Mouse (Mus musculus): ENCODE data around the gene Mok. TPM values are rescaled to one million over a fixed set of nuclear protein-coding genes. Genes with fewer than 3 reads are reported as not detected.

The Mok gene
- polyA plus RNA-seq, 1 experiment from 2014 or later: 14.2 TPM

- Histone ChIP-seq H3K9me3 (ENCODE audit: control insufficient read depth, low read length) (no peaks in the 10 kb centered on the region), H3K9ac (replicated peaks; ENCODE audit: low read depth, low read length) (no peak overlapping the region), H3K36me3 (ENCODE audit: control insufficient read depth, insufficient read depth, low read length) (no peaks in the 10 kb centered on the region), H3K27me3 (ENCODE audit: control insufficient read depth, insufficient read depth, low read length) (no peaks in the 10 kb centered on the region), H3K27ac (ENCODE audit: low read depth, low read length) (no peak overlapping the region), H3K4me2 (ENCODE audit: low read depth, low read length) (no peak overlapping the region), H3K4me1 (ENCODE audit: control insufficient read depth, insufficient read depth, low read length) (peaks cover 6% of the 10 kb centered on the region; the same call in 1 of the 2 replicates), H3K4me3 (ENCODE audit: low read depth, low read length) (no peak overlapping the region)
- 97% methylated on average over 6 of the region's 6 CpGs for WGBS
- no peak for ATAC-seq (ENCODE audit: low read depth)
Observed at GRCm38 (mm10) chr12:110771961-110772360, 68.8 kb downstream of the Mok start.

DNA sequence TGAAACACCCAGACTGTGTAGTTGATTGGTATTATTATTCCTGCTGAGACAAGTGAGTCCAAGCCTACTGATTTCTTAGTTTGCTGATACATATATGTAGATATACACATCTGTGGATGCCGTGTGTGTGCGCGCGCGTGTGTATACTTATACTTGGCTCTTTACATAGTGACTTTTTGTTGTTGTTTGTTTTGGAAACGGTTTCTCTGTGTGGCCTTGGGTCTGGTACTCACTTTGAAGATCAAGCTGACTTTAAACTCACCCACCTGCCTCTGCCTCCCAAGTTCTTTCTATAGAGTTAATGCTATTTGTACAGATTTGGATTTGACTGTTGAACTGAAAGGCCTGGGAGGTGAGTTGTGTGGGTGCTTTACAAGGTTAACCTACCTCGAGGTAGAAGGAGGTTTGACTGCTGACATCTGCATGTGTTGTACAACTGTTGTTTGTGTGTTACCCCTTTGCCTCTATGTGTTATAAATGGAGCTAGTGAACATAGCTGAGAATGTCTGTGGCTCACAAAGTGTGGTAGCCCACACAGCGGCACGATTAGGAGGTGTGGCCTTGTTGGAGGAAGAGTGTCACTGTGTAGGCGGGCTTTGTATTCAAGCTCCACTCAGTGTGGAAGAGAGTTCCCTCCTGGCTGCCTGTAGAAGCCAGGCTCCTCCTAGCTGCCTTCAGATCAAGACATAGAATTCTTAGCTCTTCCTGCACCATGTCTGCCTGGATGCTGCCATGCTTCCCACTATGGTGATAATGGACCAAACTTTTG is 70.1 kb downstream of the Mok start:
- H3K27ac ChIP-seq (ENCODE audit: low read depth, low read length): no peak overlapping the region
- H3K4me1 ChIP-seq (ENCODE audit: control insufficient read depth, insufficient read depth, low read length): peaks cover 6% of the 10 kb centered on the region; the same call in 1 of the 2 replicates
- H3K4me3 ChIP-seq (ENCODE audit: low read depth, low read length): no peak overlapping the region
- WGBS: 95% methylated on average over 10 of the region's 10 CpGs
- ATAC-seq (ENCODE audit: low read depth): no peak
- H3K4me2 ChIP-seq (ENCODE audit: low read depth, low read length): no peak overlapping the region
- no peaks in the 10 kb centered on the region for H3K36me3 ChIP-seq (ENCODE audit: control insufficient read depth, insufficient read depth, low read length)
- H3K27me3 ChIP-seq (ENCODE audit: control insufficient read depth, insufficient read depth, low read length): no peaks in the 10 kb centered on the region
- H3K9me3 ChIP-seq (ENCODE audit: control insufficient read depth, low read length): no peaks in the 10 kb centered on the region
- no peak overlapping the region for H3K9ac ChIP-seq (replicated peaks; ENCODE audit: low read depth, low read length)

DNA sequence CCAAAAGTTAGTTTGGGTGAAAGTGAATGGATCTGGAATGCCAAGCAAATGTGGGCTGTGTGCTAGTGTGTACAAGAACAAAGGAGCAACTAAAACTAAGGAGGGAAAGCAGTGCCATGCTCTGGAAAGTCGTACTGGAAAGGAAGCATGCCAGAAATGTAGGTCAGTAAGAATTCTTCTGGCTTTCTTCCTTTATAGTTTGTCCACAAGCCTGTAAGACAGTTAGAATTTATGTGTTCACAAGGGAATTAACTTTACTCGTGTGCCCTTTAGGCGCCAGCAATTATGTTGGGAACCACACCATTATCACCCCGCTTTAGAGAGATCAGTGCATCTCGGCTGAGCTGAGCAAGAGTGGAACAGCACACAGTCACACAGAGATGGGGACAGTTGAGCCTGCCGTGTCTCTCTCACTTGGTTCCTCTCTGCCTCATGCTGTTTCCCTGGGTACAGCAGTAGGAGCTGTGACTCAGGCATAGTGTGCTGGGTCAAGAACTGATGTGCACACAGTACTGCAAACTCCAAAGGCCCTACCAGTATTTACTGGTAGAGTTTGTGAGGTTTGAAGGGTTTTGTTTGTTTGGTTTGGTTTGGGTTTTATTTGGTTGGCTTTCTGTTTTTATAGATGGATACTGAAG is 71.0 kb downstream of the Mok start:
- H3K4me2 ChIP-seq (ENCODE audit: low read depth, low read length): no peak overlapping the region
- H3K9ac ChIP-seq (replicated peaks; ENCODE audit: low read depth, low read length): no peak overlapping the region
- no peaks in the 10 kb centered on the region for H3K36me3 ChIP-seq (ENCODE audit: control insufficient read depth, insufficient read depth, low read length)
- 40% methylated on average over 6 of the region's 6 CpGs for WGBS
- ATAC-seq (ENCODE audit: low read depth): no peak
- no peak overlapping the region for H3K4me3 ChIP-seq (ENCODE audit: low read depth, low read length)
- no peak overlapping the region for H3K27ac ChIP-seq (ENCODE audit: low read depth, low read length)
- H3K4me1 ChIP-seq (ENCODE audit: control insufficient read depth, insufficient read depth, low read length): 0 out of 2 replicates have a peak, but pooled peaks cover 3% of the 10 kb centered on the region
- no peaks in the 10 kb centered on the region for H3K9me3 ChIP-seq (ENCODE audit: control insufficient read depth, low read length)
- H3K27me3 ChIP-seq (ENCODE audit: control insufficient read depth, insufficient read depth, low read length): no peaks in the 10 kb centered on the region

DNA sequence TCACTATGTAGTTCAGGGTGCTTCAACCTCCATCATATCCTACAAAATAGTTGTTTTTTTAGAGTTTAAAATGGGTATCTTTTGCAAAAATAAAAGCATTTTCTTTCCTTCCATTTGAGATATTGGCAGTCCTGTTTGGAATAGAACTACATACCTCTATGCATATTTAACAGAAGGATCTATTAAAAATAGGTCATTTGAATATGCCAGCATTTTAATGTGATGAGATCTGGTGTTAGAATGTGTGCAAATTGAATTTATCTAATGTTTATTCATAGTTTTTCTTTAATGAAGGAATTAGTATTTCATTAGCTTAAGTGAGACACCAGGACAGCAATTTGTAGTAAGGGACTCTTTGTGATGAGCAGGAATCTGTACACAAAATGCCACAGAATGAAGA is 72.2 kb downstream of the Mok start:
- Histone ChIP-seq H3K9ac (replicated peaks; ENCODE audit: low read depth, low read length) (no peak overlapping the region), H3K4me3 (ENCODE audit: low read depth, low read length) (no peak overlapping the region), H3K9me3 (ENCODE audit: control insufficient read depth, low read length) (no peaks in the 10 kb centered on the region), H3K27ac (ENCODE audit: low read depth, low read length) (no peak overlapping the region), H3K36me3 (ENCODE audit: control insufficient read depth, insufficient read depth, low read length) (no peaks in the 10 kb centered on the region), H3K4me2 (ENCODE audit: low read depth, low read length) (no peak overlapping the region), H3K4me1 (ENCODE audit: control insufficient read depth, insufficient read depth, low read length) (0 out of 2 replicates have a peak, but pooled peaks cover 3% of the 10 kb centered on the region), H3K27me3 (ENCODE audit: control insufficient read depth, insufficient read depth, low read length) (no peaks in the 10 kb centered on the region)
- no peak for ATAC-seq (ENCODE audit: low read depth)

DNA sequence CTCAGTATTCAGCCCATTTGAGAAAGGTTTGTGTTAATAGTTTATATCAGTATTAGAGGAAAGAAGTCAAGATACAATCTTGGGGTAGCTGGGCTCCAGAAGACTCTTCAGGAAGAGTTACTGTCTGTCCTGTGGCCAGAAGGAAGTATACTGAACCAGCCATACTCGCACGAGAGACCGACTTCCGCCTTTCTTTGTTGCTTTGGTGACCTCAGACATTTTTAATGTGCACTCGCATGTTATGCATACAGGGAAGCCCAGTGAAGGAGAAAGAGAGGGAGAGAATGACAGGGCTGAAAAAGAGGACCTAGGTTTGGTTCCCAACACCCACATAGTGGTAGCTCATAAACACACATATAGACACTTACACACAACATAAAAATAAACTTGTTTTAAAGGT is 76.2 kb downstream of the Mok start:
- Histone ChIP-seq H3K27ac (ENCODE audit: low read depth, low read length) (no peak overlapping the region), H3K9me3 (ENCODE audit: control insufficient read depth, low read length) (no peaks in the 10 kb centered on the region), H3K27me3 (ENCODE audit: control insufficient read depth, insufficient read depth, low read length) (no peaks in the 10 kb centered on the region), H3K4me2 (ENCODE audit: low read depth, low read length) (no peak overlapping the region), H3K9ac (replicated peaks; ENCODE audit: low read depth, low read length) (no peak overlapping the region), H3K36me3 (ENCODE audit: control insufficient read depth, insufficient read depth, low read length) (no peaks in the 10 kb centered on the region), H3K4me3 (ENCODE audit: low read depth, low read length) (no peak overlapping the region), H3K4me1 (ENCODE audit: control insufficient read depth, insufficient read depth, low read length) (0 out of 2 replicates have a peak, but pooled peaks cover 3% of the 10 kb centered on the region)
- 85% methylated on average over 5 of the region's 5 CpGs for WGBS
- no peak for ATAC-seq (ENCODE audit: low read depth)

DNA sequence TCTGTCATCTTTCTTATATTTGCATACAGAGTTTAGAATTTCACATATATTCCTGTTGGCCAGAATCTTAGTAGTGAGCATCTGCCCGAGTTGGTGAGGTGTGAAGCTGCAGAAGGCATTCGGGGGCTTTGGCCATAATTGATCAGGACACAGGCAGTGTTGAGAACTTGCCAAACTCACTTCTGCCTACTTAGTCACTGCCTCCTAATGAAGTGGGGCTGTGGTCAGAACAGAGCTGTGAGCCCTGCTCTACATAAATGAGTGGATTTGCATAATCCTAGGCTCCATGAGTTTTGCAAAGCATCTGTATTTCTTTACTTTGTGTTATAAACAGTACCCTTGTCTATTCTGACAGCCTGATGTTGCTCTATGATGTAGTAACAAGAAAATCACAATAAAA is 78.4 kb downstream of the Mok start:
- no peaks in the 10 kb centered on the region for H3K27me3 ChIP-seq (ENCODE audit: control insufficient read depth, insufficient read depth, low read length)
- 82% methylated on average over 2 of the region's 2 CpGs for WGBS
- ATAC-seq (ENCODE audit: low read depth): no peak

GRCm38 (mm10) chr12:110758932-110759331 is 81.8 kb downstream of the Mok start:
- Histone ChIP-seq H3K27ac (ENCODE audit: low read depth, low read length) (no peak overlapping the region), H3K4me2 (ENCODE audit: low read depth, low read length) (no peak overlapping the region), H3K36me3 (ENCODE audit: control insufficient read depth, insufficient read depth, low read length) (no peaks in the 10 kb centered on the region), H3K9me3 (ENCODE audit: control insufficient read depth, low read length) (no peaks in the 10 kb centered on the region), H3K27me3 (ENCODE audit: control insufficient read depth, insufficient read depth, low read length) (no peaks in the 10 kb centered on the region), H3K4me3 (ENCODE audit: low read depth, low read length) (no peak overlapping the region), H3K4me1 (ENCODE audit: control insufficient read depth, insufficient read depth, low read length) (no peaks in the 10 kb centered on the region), H3K9ac (replicated peaks; ENCODE audit: low read depth, low read length) (no peak overlapping the region)
- ATAC-seq (ENCODE audit: low read depth): no peak
- 94% methylated on average over 7 of the region's 8 CpGs for WGBS

More for the DNA sequence above, 78.4 kb downstream of the Mok start:
- no peak overlapping the region for H3K4me3 ChIP-seq (ENCODE audit: low read depth, low read length)
- no peak overlapping the region for H3K9ac ChIP-seq (replicated peaks; ENCODE audit: low read depth, low read length)
- H3K4me2 ChIP-seq (ENCODE audit: low read depth, low read length): no peak overlapping the region
- no peaks in the 10 kb centered on the region for H3K4me1 ChIP-seq (ENCODE audit: control insufficient read depth, insufficient read depth, low read length)
- H3K27ac ChIP-seq (ENCODE audit: low read depth, low read length): no peak overlapping the region
- H3K9me3 ChIP-seq (ENCODE audit: control insufficient read depth, low read length): no peaks in the 10 kb centered on the region
- H3K36me3 ChIP-seq (ENCODE audit: control insufficient read depth, insufficient read depth, low read length): no peaks in the 10 kb centered on the region

Other genes with a start within 250 kb of the Mok start
- gene Dync1h1, start 239.5 kb downstream of the Mok start, polyA plus RNA-seq (2014; fragmentation: Nextera tagmentation; extraction: Ambion mirVana): 107 and 142 TPM in 2 replicates
- gene 1700001K19Rik, start 158.3 kb downstream of the Mok start, polyA plus RNA-seq (2014; fragmentation: Nextera tagmentation; extraction: Ambion mirVana): 0.28 and 0.44 TPM in 2 replicates
- gene Hsp90aa1, start 138.2 kb downstream of the Mok start, polyA plus RNA-seq (2014; fragmentation: Nextera tagmentation; extraction: Ambion mirVana): 1,424 and 1,546 TPM in 2 replicates
- gene Wdr20, start 103.0 kb downstream of the Mok start, polyA plus RNA-seq (2014; fragmentation: Nextera tagmentation; extraction: Ambion mirVana): 26.9 and 27.7 TPM in 2 replicates
- 3.5 and 3.8 TPM in 2 replicates for gene Zfp839, start 9.3 kb upstream of the Mok start, polyA plus RNA-seq (2014; fragmentation: Nextera tagmentation; extraction: Ambion mirVana)
- 79.0 and 97.5 TPM in 2 replicates for gene Cinp, start 48.2 kb upstream of the Mok start, polyA plus RNA-seq (2014; fragmentation: Nextera tagmentation; extraction: Ambion mirVana)
- gene Tecpr2, start 48.3 kb upstream of the Mok start, polyA plus RNA-seq (2014; fragmentation: Nextera tagmentation; extraction: Ambion mirVana): 7.2 and 7.7 TPM in 2 replicates
- gene Ankrd9, start 138.1 kb upstream of the Mok start, polyA plus RNA-seq (2014; fragmentation: Nextera tagmentation; extraction: Ambion mirVana): 8.5 and 10.8 TPM in 2 replicates
- gene Rcor1, start 198.4 kb upstream of the Mok start, polyA plus RNA-seq (2014; fragmentation: Nextera tagmentation; extraction: Ambion mirVana): 7.4 and 9.1 TPM in 2 replicates